Mouse (Mus musculus) right cerebral cortex, postnatal 4 days (tissue): Measurements from ENCODE around the gene Ifngr1.

Experiments used
- DNase-seq: peaks from one replicate; pipeline ENCODE4 v3.0.0-alpha.2; 2022

The Ifngr1 gene

GRCm38 (mm10) chr10:19657426-19657825 is 65.7 kb downstream of the Ifngr1 start:
- DNase-seq = no peak
